Comparison of ENCODE assay signal across 15 mouse cellular contexts in genomic region chr8:125395032-125395431, GRCm38 (mm10).
DNase-seq lines count a peak whose midpoint lies in the region; ATAC-seq and TF ChIP-seq lines count a peak whose summit lies in the region.
"Had no signal": no experiment of that assay in that cellular context is flagged by ENCODE, and none has a peak within 500 bp of the region (broad histone marks: within the 10 kb centered on the region; RNA-seq: fewer than 3 reads in every experiment).

No protein-coding gene starts in this region.

- ATAC-seq in heart, embryonic 14.5 days (ENCODE audit: insufficient number of reproducible peaks, insufficient read depth, low FRiP score, low read depth): 0 out of 2 replicates have a peak, but pooled peaks have one; percentile 15
- peak; percentile 59 for ATAC-seq in forebrain, embryonic 15.5 days (replicated peaks)

- H3K36me3 ChIP-seq in heart, embryonic 14.5 days (ENCODE audit: control insufficient read depth, insufficient read depth, low read length): no peaks in the 10 kb centered on the region
- no peaks in the 10 kb centered on the region for H3K36me3 ChIP-seq in forebrain, embryonic 15.5 days
- H3K36me3 ChIP-seq: heart, embryonic 15.5 days; kidney, embryonic 15.5 days; limb, embryonic 15.5 days; midbrain, embryonic 12.5 days had no signal

- peaks cover 23 to 34% of the 10 kb centered on the region in 2 experiments for H3K4me1 ChIP-seq in heart, embryonic 14.5 days (ENCODE audit: control insufficient read depth in 2 of 2, insufficient read depth in 2 of 2, low read length in 2 of 2)
- H3K4me1 ChIP-seq in forebrain, embryonic 15.5 days: peaks cover 28% of the 10 kb centered on the region

- no peak for TF ChIP-seq POLR2A in brain, embryonic 14.5 days (IDR thresholded peaks at IDR 0.05; ENCODE audit: borderline replicate concordance, extremely low read depth, insufficient read depth, insufficient read length, poor library complexity, severe bottlenecking)

- H3K4me3 ChIP-seq in heart, embryonic 14.5 days (ENCODE audit: control insufficient read depth in 1 of 2, insufficient read depth in 1 of 2, low read depth in 1 of 2, low read length in 2 of 2): no peak overlapping the region
- no peak overlapping the region for H3K4me3 ChIP-seq in forebrain, embryonic 15.5 days
- H3K4me3 ChIP-seq: heart, embryonic 15.5 days; kidney, embryonic 15.5 days; limb, embryonic 15.5 days; midbrain, embryonic 12.5 days had no signal

- no peaks in the 10 kb centered on the region for H3K9me3 ChIP-seq in heart, embryonic 14.5 days (ENCODE audit: control insufficient read depth, low read length)
- H3K9me3 ChIP-seq in forebrain, embryonic 15.5 days: no peaks in the 10 kb centered on the region
- H3K9me3 ChIP-seq: heart, embryonic 15.5 days; kidney, embryonic 15.5 days; limb, embryonic 15.5 days; midbrain, embryonic 12.5 days had no signal

- WGBS in heart, embryonic 14.5 days: 72% methylated on average over 8 of the region's 8 CpGs
- 46% methylated on average over 8 of the region's 8 CpGs for WGBS in forebrain, embryonic 15.5 days

- H3K9ac ChIP-seq in heart, embryonic 14.5 days (ENCODE audit: low read length): no peak overlapping the region
- H3K9ac ChIP-seq in forebrain, embryonic 15.5 days (replicated peaks): no peak overlapping the region
- H3K9ac ChIP-seq: heart, embryonic 15.5 days; kidney, embryonic 15.5 days; limb, embryonic 15.5 days; midbrain, embryonic 12.5 days had no signal

- no peak overlapping the region for H3K27ac ChIP-seq in heart, embryonic 14.5 days (replicated peaks in 1 of 2; ENCODE audit: control insufficient read depth in 1 of 2, insufficient read depth in 1 of 2, low read depth in 2 of 2, low read length in 2 of 2)
- no peak overlapping the region for H3K27ac ChIP-seq in forebrain, embryonic 15.5 days (replicated peaks)
- H3K27ac ChIP-seq: heart, embryonic 15.5 days; kidney, embryonic 15.5 days; limb, embryonic 15.5 days; midbrain, embryonic 12.5 days had no signal

- no peak overlapping the region for H3K4me2 ChIP-seq in heart, embryonic 14.5 days (ENCODE audit: low read length)
- no peak overlapping the region for H3K4me2 ChIP-seq in forebrain, embryonic 15.5 days (replicated peaks)
- H3K4me2 ChIP-seq: heart, embryonic 15.5 days; kidney, embryonic 15.5 days; limb, embryonic 15.5 days; midbrain, embryonic 12.5 days had no signal

- no peaks in the 10 kb centered on the region for H3K27me3 ChIP-seq in heart, embryonic 14.5 days (ENCODE audit: control insufficient read depth, insufficient read depth, low read length)
- no peaks in the 10 kb centered on the region for H3K27me3 ChIP-seq in forebrain, embryonic 15.5 days
- H3K27me3 ChIP-seq: heart, embryonic 15.5 days; kidney, embryonic 15.5 days; limb, embryonic 15.5 days had no signal

- no peak for DNase-seq in heart, postnatal 4 days
- peak; percentile 85 for DNase-seq in brain, embryonic 14.5 days (ENCODE audit: low read depth)
- DNase-seq in cerebellum, adult 8-10 months: peak; percentile 56
- DNase-seq in ovary, postnatal 10 days (ENCODE audit: low spot score): no peak
- DNase-seq in left cerebral cortex, adult 11 months (ENCODE audit: low spot score): no peak
- DNase-seq: B cell, adult 2 months; heart, adult 11 months; lung, adult 18-20 months; thymus, postnatal 36 days had no signal

- TF ChIP-seq CTCF in brain, embryonic 14.5 days (IDR thresholded peaks at IDR 0.05; ENCODE audit: borderline replicate concordance, extremely low read depth, insufficient read depth, insufficient read length): no peak

Comparison
In these comparisons a context has a peak if more than half of its experiments do, and no peak if none do; other contexts are left out.
1. DNase-seq: peak in brain, embryonic 14.5 days (single experiment) and cerebellum, adult 8-10 months (single experiment); none in heart, postnatal 4 days (single experiment), ovary, postnatal 10 days (single experiment) and left cerebral cortex, adult 11 months (single experiment).